Mouse (Mus musculus): ENCODE results near the gene Wars2. TPM values are rescaled to one million over a fixed set of nuclear protein-coding genes. Genes with fewer than 3 reads are reported as not detected.

Gene Wars2
- polyA plus RNA-seq, 1 experiment from 2014 or later = 2.9 TPM

DNA sequence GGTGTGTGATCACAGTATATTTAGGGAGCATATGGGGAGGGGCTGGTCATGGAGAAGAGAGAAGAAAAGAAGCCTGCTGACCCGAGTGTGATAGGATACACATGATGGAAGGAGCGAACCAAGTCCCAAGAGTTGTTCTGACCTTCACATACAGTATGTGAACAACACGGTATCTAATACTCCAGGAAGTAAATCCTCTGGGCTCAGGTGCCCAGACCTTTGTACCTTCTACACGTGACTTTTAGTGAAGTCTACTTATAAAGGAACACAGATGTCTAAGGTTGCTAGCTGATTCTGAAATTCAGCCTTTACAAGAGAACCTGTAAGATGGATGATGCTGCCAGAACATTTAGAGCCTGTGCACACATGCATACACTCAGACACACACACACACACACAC is 15.4 kb downstream of the Wars2 start:
- DNase-seq (no peak), ATAC-seq (ENCODE audit: low read depth) (no peak)
- 78% methylated on average over 4 of the region's 4 CpGs for WGBS (ENCODE audit: insufficient replicate concordance)

DNA sequence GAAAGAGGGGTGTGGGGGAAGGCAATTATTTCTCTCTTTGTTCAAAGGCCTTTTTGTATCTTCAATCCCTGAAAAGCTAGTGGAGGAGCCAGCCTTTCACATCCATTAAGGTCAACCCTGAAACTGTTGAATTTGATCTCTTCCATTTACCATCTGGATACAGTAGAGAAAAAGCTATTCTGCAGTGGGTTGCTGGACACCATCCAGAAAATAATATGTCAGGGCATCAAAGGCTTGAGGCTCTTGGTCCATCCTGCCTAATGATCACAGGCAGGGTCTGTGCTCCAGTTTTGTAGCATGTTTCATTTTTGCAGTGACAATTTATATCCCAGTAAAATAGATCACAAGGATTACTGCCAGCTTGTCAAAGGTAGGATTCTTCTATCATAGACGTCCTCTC is 16.1 kb downstream of the Wars2 start:
- ATAC-seq (ENCODE audit: low read depth) (no peak), DNase-seq (no peak)
- H3K9ac ChIP-seq = no peak overlapping the region
- no peak overlapping the region for H3K4me3 ChIP-seq (replicated peaks)
- peaks cover 15% of the 10 kb centered on the region for H3K4me1 ChIP-seq (replicated peaks)
- WGBS (ENCODE audit: insufficient replicate concordance) = 54% methylated on average over 1 of the region's 1 CpGs
- peaks cover 5% of the 10 kb centered on the region; the same call in 1 of the 2 replicates for H3K36me3 ChIP-seq
- no peak overlapping the region for H3K27ac ChIP-seq
- H3K27me3 ChIP-seq = no peaks in the 10 kb centered on the region
- H3K9me3 ChIP-seq (replicated peaks) = no peaks in the 10 kb centered on the region
- H3K4me2 ChIP-seq = no peak overlapping the region

More for the DNA sequence above, 15.4 kb downstream of the Wars2 start:
- H3K9ac ChIP-seq = no peak overlapping the region
- H3K4me1 ChIP-seq (replicated peaks) = peaks cover 15% of the 10 kb centered on the region
- H3K36me3 ChIP-seq = peaks cover 5% of the 10 kb centered on the region; the same call in 1 of the 2 replicates
- no peaks in the 10 kb centered on the region for H3K27me3 ChIP-seq
- no peaks in the 10 kb centered on the region for H3K9me3 ChIP-seq (replicated peaks)
- H3K4me2 ChIP-seq = no peak overlapping the region
- H3K4me3 ChIP-seq (replicated peaks) = no peak overlapping the region
- no peak overlapping the region for H3K27ac ChIP-seq

DNA sequence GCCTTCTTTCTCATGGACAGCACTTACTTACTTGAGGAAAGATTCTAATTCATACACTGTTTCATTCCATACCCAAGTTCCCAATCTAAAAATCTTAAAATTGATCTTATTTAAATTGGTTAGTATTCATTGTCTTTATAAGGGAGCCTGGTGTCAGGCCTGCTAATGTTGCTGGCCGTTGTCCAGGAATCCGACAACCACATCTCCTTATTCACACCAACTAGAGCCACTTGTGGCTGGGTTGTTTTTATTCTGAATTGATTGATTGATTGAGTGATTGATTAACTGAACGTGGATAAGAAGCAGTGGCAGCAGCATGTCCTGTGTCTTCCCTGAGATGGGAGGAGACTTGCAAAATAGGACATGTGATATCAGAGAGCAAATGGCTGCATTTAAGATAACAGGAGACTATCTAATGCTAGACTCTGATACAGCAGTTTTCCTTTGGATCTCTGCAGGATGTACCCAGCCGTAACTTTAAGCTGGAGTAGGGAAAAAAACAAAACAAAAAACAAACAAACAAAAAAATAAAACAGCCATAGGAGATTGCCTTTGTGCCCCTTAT is 16.7 kb downstream of the Wars2 start:
- 50% methylated on average over 4 of the region's 4 CpGs for whole genome bisulfite sequencing (ENCODE audit: insufficient replicate concordance)
- no peaks in the 10 kb centered on the region for H3K9me3 ChIP-seq (replicated peaks)
- DNase-seq = no peak
- H3K27ac ChIP-seq = no peak overlapping the region
- H3K27me3 ChIP-seq = no peaks in the 10 kb centered on the region
- no peak overlapping the region for H3K4me3 ChIP-seq (replicated peaks)
- H3K9ac ChIP-seq = no peak overlapping the region
- peak; percentile 71 for ATAC-seq (ENCODE audit: low read depth)
- peaks cover 5% of the 10 kb centered on the region; the same call in 1 of the 2 replicates for H3K36me3 ChIP-seq
- peaks cover 15% of the 10 kb centered on the region for H3K4me1 ChIP-seq (replicated peaks)
- no peak overlapping the region for H3K4me2 ChIP-seq

DNA sequence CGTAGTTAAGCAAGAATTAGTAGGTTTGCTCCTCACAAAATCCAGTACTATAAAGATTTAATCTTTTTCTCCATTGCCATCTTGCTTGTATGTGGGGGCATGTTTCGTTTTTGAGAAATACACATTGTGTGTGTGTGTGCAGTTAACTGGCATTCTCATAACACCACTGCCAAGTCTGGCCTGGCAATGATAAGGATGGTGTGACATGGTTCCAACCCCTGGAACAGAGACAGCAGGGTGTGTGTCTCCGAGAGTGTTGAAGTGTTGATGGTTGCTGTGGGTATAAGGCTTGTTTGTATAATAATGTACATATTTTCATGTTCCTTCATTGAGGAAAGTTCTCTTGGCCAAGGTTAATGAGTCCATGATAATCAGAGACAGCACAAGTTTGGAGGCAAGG is 19.1 kb downstream of the Wars2 start:
- H3K4me1 ChIP-seq (replicated peaks) = peaks cover 13% of the 10 kb centered on the region
- DNase-seq = no peak
- 55% methylated on average over 3 of the region's 3 CpGs for WGBS (ENCODE audit: insufficient replicate concordance)

DNA sequence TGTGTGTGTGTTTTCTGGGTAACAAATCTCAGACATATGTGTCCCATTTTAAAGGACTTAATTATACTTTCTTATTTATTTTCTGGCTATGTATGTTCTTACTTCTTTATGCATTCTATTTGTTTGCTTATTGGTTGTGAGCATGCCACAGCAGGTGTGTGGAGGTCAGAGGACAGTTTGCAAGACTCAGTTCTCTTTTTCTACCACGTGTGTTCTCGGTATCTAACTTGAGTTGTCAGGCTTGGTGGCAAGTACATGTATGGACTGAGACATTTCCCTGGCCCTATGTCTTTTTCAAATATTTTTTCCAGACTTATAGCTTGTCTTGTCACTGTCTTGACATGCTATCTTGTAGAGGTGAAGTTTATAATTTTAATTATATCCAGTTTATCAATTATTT is 21.3 kb downstream of the Wars2 start:
- Histone ChIP-seq H3K36me3 (no peaks in the 10 kb centered on the region), H3K9ac (no peak overlapping the region), H3K27ac (no peak overlapping the region), H3K9me3 (replicated peaks) (no peaks in the 10 kb centered on the region), H3K4me2 (no peak overlapping the region), H3K4me1 (replicated peaks) (peaks cover 9% of the 10 kb centered on the region), H3K4me3 (replicated peaks) (no peak overlapping the region), H3K27me3 (no peaks in the 10 kb centered on the region)
- DNase-seq (no peak), ATAC-seq (ENCODE audit: low read depth) (no peak)
- WGBS (ENCODE audit: insufficient replicate concordance) = 71% methylated on average over 2 of the region's 2 CpGs

More for the DNA sequence above, 19.1 kb downstream of the Wars2 start:
- Histone ChIP-seq H3K4me2 (no peak overlapping the region), H3K9me3 (replicated peaks) (no peaks in the 10 kb centered on the region), H3K4me3 (replicated peaks) (no peak overlapping the region), H3K27ac (no peak overlapping the region), H3K36me3 (peaks cover 4% of the 10 kb centered on the region; the same call in 1 of the 2 replicates), H3K9ac (no peak overlapping the region), H3K27me3 (no peaks in the 10 kb centered on the region)
- ATAC-seq (ENCODE audit: low read depth) = peak; percentile 53; the same call in 1 of the 2 replicates

DNA sequence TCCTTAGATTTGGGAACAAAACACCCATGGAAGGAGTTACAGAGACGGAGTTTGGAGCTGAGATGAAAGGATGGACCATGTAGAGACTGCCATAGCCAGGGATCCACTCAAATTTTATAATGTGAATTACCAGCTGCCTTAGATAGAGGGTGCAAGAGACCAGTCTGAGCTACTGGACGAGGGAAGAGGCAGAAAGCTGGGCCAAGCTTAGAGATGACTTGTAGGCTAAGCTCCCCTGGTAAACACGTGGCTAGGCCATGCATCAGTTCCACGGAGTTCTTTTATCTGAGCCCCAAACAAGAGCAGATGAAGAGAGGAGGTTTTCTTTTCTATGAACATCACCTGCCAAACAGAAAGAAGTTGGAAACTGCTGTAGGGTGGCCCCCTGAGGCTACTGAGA is 26.9 kb downstream of the Wars2 start:
- ATAC-seq (ENCODE audit: low read depth) = no peak

DNA sequence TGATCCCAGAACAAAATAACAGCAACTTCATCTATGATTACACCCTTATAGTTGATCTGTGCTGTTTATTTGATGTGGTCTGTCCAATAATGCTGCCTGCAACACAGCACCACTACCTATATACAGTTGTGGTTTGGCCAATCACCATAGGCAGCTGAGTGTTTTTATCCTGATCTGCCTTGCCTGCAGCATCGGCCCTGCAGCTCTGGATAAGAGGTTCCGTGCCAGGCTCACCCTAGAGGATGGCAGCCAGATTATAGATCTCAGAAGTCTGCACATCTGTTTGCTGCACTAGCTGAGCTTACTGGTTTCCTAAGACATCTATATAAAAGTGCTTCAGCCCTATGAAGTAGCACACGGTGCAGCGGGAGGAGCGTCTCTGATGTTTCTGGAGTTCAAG is 32.3 kb downstream of the Wars2 start:
- Histone ChIP-seq H3K27ac (no peak overlapping the region), H3K4me2 (peak overlapping the region; percentile 23), H3K4me1 (replicated peaks) (peaks cover 16% of the 10 kb centered on the region), H3K27me3 (no peaks in the 10 kb centered on the region), H3K36me3 (no peaks in the 10 kb centered on the region), H3K9ac (no peak overlapping the region), H3K4me3 (replicated peaks) (no peak overlapping the region), H3K9me3 (replicated peaks) (no peaks in the 10 kb centered on the region)
- DNase-seq = peak; percentile 53
- 37% methylated on average over 5 of the region's 5 CpGs for WGBS (ENCODE audit: insufficient replicate concordance)
- ATAC-seq (ENCODE audit: low read depth) = peak; percentile 99

More for the DNA sequence above, 26.9 kb downstream of the Wars2 start:
- H3K27me3 ChIP-seq = no peaks in the 10 kb centered on the region
- DNase-seq = no peak
- H3K27ac ChIP-seq = no peak overlapping the region
- no peak overlapping the region for H3K4me3 ChIP-seq (replicated peaks)
- no peaks in the 10 kb centered on the region; the same call in 1 of the 2 replicates for H3K4me1 ChIP-seq (replicated peaks)
- H3K9ac ChIP-seq = no peak overlapping the region
- 55% methylated on average over 4 of the region's 4 CpGs for WGBS (ENCODE audit: insufficient replicate concordance)
- no peak overlapping the region for H3K4me2 ChIP-seq
- no peaks in the 10 kb centered on the region for H3K9me3 ChIP-seq (replicated peaks)
- no peaks in the 10 kb centered on the region for H3K36me3 ChIP-seq

DNA sequence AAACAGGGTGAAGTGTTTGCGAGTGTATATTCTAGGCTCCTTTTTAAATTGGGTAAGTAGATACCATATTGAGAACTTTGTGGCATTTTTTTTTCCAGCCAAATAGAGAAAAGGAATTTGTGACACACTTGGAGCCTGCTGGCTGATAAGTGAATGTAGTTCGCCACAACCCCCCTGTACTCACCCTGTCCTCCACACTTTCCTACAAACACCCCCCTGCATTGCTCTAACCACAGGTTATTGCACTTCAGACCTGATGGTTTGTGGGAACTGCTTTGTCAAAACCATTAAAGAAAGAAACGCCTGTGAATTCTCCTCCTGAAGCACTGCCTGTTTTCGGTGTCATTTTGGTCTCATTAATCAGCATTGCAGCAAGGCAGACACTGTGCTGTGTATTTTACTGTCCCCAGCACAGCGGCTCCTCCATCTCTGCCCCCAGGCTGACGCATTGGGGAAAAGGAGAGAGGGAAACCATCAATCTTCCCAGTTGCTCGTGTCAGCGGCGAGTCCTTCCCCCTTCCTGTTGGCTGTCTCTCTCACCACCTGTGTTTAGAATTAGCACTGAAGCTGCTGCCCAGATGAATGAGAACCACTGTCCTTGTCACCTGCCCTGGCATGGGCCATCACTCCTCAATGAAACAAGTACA is 33.9 kb downstream of the Wars2 start:
- ATAC-seq (ENCODE audit: low read depth) (no peak), DNase-seq (no peak)
- Histone ChIP-seq H3K36me3 (no peaks in the 10 kb centered on the region), H3K9ac (no peak overlapping the region), H3K27ac (no peak overlapping the region), H3K9me3 (replicated peaks) (no peaks in the 10 kb centered on the region), H3K4me2 (no peak overlapping the region), H3K27me3 (no peaks in the 10 kb centered on the region), H3K4me1 (replicated peaks) (peaks cover 16% of the 10 kb centered on the region), H3K4me3 (replicated peaks) (no peak overlapping the region)
- WGBS (ENCODE audit: insufficient replicate concordance) = 32% methylated on average over 9 of the region's 9 CpGs

DNA sequence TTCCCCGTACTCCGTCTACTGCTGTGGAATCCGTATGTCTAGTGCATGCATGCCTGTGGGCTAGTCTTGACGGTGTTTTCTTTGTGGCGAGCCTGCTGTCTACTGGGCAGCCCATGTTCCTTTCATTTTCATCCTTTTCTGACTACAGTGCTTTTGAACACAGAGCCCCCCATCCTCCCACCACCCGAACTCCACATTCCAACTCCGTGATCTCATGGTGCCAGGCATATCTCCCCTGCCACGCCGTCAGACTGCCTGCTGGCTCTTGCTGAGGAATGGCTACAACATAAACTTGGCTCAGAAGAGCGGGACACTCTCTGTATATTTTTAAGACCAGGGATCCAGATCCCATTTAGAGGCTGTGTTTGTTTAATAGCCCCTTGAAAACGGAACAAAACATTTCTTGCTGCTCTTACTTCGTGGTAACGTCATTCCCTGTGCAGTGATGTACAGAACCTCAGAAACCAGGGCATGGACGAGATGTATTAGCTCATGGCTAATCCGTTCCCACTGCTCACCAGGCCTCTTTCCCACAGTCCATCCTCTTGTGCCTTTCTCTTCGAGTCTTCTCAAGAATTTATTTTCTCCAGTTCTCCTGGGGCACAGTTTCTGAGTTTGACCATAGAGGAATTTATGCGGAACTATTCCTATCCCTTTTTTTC is 42.6 kb downstream of the Wars2 start:
- Histone ChIP-seq H3K9ac (no peak overlapping the region), H3K4me2 (no peak overlapping the region), H3K36me3 (no peaks in the 10 kb centered on the region), H3K27me3 (no peaks in the 10 kb centered on the region), H3K4me3 (replicated peaks) (no peak overlapping the region), H3K4me1 (replicated peaks) (no peaks in the 10 kb centered on the region), H3K9me3 (replicated peaks) (no peaks in the 10 kb centered on the region), H3K27ac (no peak overlapping the region)
- no peak for ATAC-seq (ENCODE audit: low read depth)
- 73% methylated on average over 17 of the region's 17 CpGs for WGBS (ENCODE audit: insufficient replicate concordance)
- DNase-seq = no peak

DNA sequence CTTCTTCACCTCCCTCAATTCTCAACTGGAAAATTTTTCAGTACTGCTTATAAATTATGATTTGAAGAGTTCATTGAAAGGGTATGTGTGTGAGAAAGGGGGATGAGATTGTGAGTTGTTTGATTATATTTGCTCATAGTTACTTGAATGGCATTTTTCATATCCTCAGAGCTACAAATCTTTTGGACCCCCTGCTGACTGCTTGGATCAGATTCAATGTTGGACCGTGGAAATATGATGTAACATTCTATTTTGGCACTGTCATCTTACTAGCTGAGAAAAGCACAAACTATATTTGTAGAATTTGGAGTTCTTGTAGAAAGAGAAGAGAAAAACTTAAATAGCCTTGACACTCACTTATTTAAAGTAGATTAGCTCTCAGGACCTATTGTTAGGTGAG is 43.5 kb downstream of the Wars2 start:
- 62% methylated on average over 1 of the region's 1 CpGs for WGBS (ENCODE audit: insufficient replicate concordance)
- Histone ChIP-seq H3K9ac (no peak overlapping the region), H3K4me1 (replicated peaks) (no peaks in the 10 kb centered on the region), H3K27ac (no peak overlapping the region), H3K4me2 (no peak overlapping the region), H3K36me3 (no peaks in the 10 kb centered on the region), H3K27me3 (no peaks in the 10 kb centered on the region), H3K4me3 (replicated peaks) (no peak overlapping the region), H3K9me3 (replicated peaks) (no peaks in the 10 kb centered on the region)
- no peak for ATAC-seq (ENCODE audit: low read depth)
- DNase-seq = no peak

DNA sequence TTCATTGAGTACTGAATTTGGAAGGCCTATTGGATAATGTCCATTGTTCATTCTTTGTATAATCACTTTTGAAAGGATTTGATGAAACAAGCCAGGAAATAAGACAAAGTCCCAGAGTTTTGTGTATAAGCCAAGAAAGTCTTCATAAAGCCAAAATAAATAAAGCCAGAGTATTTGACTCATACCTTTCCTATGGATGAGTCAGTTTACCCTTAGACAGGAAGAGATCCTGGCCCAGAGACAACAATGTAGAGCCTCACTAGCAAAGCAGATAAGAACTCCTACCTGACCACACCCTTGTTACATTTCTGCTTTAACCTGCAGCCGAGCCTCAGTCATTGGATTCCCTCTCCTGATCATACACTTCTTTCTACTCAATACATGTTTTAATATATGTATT is 47.2 kb downstream of the Wars2 start:
- H3K27me3 ChIP-seq = no peaks in the 10 kb centered on the region
- no peak overlapping the region for H3K9ac ChIP-seq
- no peaks in the 10 kb centered on the region for H3K9me3 ChIP-seq (replicated peaks)
- H3K36me3 ChIP-seq = peaks cover 4% of the 10 kb centered on the region; the same call in 1 of the 2 replicates
- no peaks in the 10 kb centered on the region for H3K4me1 ChIP-seq (replicated peaks)
- ATAC-seq (ENCODE audit: low read depth) = no peak
- no peak overlapping the region for H3K4me3 ChIP-seq (replicated peaks)
- no peak for DNase-seq
- 54% methylated on average over 1 of the region's 1 CpGs for WGBS (ENCODE audit: insufficient replicate concordance)
- no peak overlapping the region for H3K27ac ChIP-seq
- no peak overlapping the region for H3K4me2 ChIP-seq
